ENCODE assay signal across 25 mouse cellular contexts in the genomic region with DNA sequence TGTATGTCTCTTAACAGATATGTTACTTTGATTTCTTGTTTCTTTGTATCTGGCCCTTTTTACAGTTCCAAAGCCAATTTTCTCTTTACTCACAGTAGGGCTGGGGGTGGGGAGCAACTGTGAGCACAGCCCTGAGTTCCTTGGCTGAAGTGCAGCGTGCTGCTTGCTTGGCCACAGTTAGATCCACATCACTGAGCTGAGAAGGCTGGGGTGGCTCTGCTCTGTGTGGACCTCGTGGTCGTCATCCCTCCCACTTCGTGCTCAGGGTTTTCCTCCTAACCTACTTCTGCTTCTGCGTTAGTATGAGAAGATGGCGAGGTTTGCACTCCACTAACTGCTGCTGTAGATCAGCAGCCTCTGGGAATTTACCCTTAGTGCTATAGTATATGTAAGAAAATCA. TPM values are rescaled to one million over a fixed set of nuclear protein-coding genes. Genes with fewer than 3 reads are reported as not detected.
DNase-seq lines count a peak whose midpoint lies in the region; ATAC-seq and TF ChIP-seq lines count a peak whose summit lies in the region.
"Had no signal": no experiment of that assay in that cellular context is flagged by ENCODE, and none has a peak within 500 bp of the region (broad histone marks: within the 10 kb centered on the region; RNA-seq: fewer than 3 reads in every experiment).

No protein-coding gene starts in this region.

- no peak for TF ChIP-seq CTCF in forebrain, postnatal 0 days (IDR thresholded peaks at IDR 0.05; ENCODE audit: low read depth)

- H3K4me1 ChIP-seq in forebrain, postnatal 0 days (ENCODE audit: insufficient read depth) = no peaks in the 10 kb centered on the region
- H3K4me1 ChIP-seq in forebrain, embryonic 13.5 days = no peaks in the 10 kb centered on the region
- H3K4me1 ChIP-seq in kidney, embryonic 16.5 days (ENCODE audit: insufficient read depth, low read length) = no peaks in the 10 kb centered on the region
- H3K4me1 ChIP-seq: embryonic facial prominence, embryonic 13.5 days; hindbrain, embryonic 15.5 days; intestine, embryonic 15.5 days; limb, embryonic 13.5 days; liver, embryonic 12.5 days had no signal

- H3K4me3 ChIP-seq in forebrain, postnatal 0 days (ENCODE audit: low read depth, low read length) = no peak overlapping the region
- H3K4me3 ChIP-seq in forebrain, embryonic 13.5 days = no peak overlapping the region
- H3K4me3 ChIP-seq in kidney, embryonic 16.5 days (ENCODE audit: low read length) = no peak overlapping the region
- H3K4me3 ChIP-seq: embryonic facial prominence, embryonic 13.5 days; erythroblast, embryonic 14.5 days; hindbrain, embryonic 15.5 days; intestine, embryonic 15.5 days; limb, embryonic 13.5 days; liver, embryonic 12.5 days; midbrain, embryonic 13.5 days had no signal

- no peak overlapping the region for H3K27ac ChIP-seq in forebrain, postnatal 0 days (ENCODE audit: low read depth, low read length)
- no peak overlapping the region for H3K27ac ChIP-seq in forebrain, embryonic 13.5 days
- no peak overlapping the region for H3K27ac ChIP-seq in kidney, embryonic 16.5 days (ENCODE audit: low read length)
- H3K27ac ChIP-seq: embryonic facial prominence, embryonic 13.5 days; hindbrain, embryonic 15.5 days; intestine, embryonic 15.5 days; limb, embryonic 13.5 days; liver, embryonic 12.5 days; midbrain, embryonic 13.5 days had no signal

- WGBS in forebrain, postnatal 0 days = 74% methylated on average over 6 of the region's 6 CpGs
- WGBS in forebrain, embryonic 13.5 days = 73% methylated on average over 6 of the region's 6 CpGs
- 43% methylated on average over 6 of the region's 6 CpGs for WGBS in kidney, embryonic 16.5 days

- no peak for DNase-seq in forebrain, postnatal 0 days
- DNase-seq in kidney, postnatal 14 days = no peak
- peak; percentile 72 for DNase-seq in A20 (ENCODE audit: low read depth, low spot score)
- DNase-seq in gastrocnemius, postnatal 25 days = no peak
- DNase-seq in gastrocnemius, postnatal 36 days = no peak
- DNase-seq: adrenal gland, postnatal 36 days; cerebellum, adult 11 months; embryo, embryonic 11 days; gastrocnemius, postnatal 14 days; layer of hippocampus, adult 9-11 months; lung, adult 18-20 months; lung, postnatal 10 days; thymus, postnatal 14 days had no signal

- H3K9me3 ChIP-seq in forebrain, postnatal 0 days (ENCODE audit: low read length) = no peaks in the 10 kb centered on the region
- no peaks in the 10 kb centered on the region for H3K9me3 ChIP-seq in forebrain, embryonic 13.5 days (replicated peaks)
- no peaks in the 10 kb centered on the region for H3K9me3 ChIP-seq in kidney, embryonic 16.5 days (ENCODE audit: low read length)
- H3K9me3 ChIP-seq: embryonic facial prominence, embryonic 13.5 days; hindbrain, embryonic 15.5 days; intestine, embryonic 15.5 days; limb, embryonic 13.5 days; liver, embryonic 12.5 days; midbrain, embryonic 13.5 days had no signal

- intact Hi-C loops in gastrocnemius, postnatal 36 days (cut with DNase I) = no loop called here

- H3K4me2 ChIP-seq in forebrain, postnatal 0 days (ENCODE audit: low read depth) = no peak overlapping the region
- H3K4me2 ChIP-seq in forebrain, embryonic 13.5 days = no peak overlapping the region
- H3K4me2 ChIP-seq in kidney, embryonic 16.5 days (replicated peaks; ENCODE audit: low read depth, low read length) = no peak overlapping the region
- H3K4me2 ChIP-seq: embryonic facial prominence, embryonic 13.5 days; hindbrain, embryonic 15.5 days; intestine, embryonic 15.5 days; limb, embryonic 13.5 days; liver, embryonic 12.5 days; midbrain, embryonic 13.5 days had no signal

- no peaks in the 10 kb centered on the region for H3K27me3 ChIP-seq in forebrain, postnatal 0 days (ENCODE audit: insufficient read depth, low read length)
- no peaks in the 10 kb centered on the region for H3K27me3 ChIP-seq in forebrain, embryonic 13.5 days
- no peaks in the 10 kb centered on the region for H3K27me3 ChIP-seq in kidney, embryonic 16.5 days (ENCODE audit: insufficient read depth, low read length)
- H3K27me3 ChIP-seq: embryonic facial prominence, embryonic 13.5 days; hindbrain, embryonic 15.5 days; intestine, embryonic 15.5 days; limb, embryonic 13.5 days; liver, embryonic 12.5 days; midbrain, embryonic 13.5 days had no signal

- ATAC-seq in forebrain, postnatal 0 days = peak; percentile 27
- ATAC-seq in forebrain, embryonic 13.5 days = no peak
- peak; percentile 92; the same call in 1 of the 2 replicates for ATAC-seq in kidney, embryonic 16.5 days (ENCODE audit: low FRiP score, low TSS enrichment)
- 0 out of 2 replicates have a peak, but pooled peaks have one; percentile 20 for ATAC-seq in megakaryocyte progenitor cell, adult 5-6 weeks (replicated peaks; ENCODE audit: poor library complexity)
- ATAC-seq: CD4-positive, CD25-positive, alpha-beta regulatory T cell, adult 4 months; forebrain, embryonic 14.5 days; intestine, embryonic 15.5 days; liver, embryonic 12.5 days; midbrain, embryonic 13.5 days had no signal

- H3K9ac ChIP-seq in forebrain, postnatal 0 days = no peak overlapping the region
- H3K9ac ChIP-seq in forebrain, embryonic 13.5 days = no peak overlapping the region
- no peak overlapping the region for H3K9ac ChIP-seq in kidney, embryonic 16.5 days (replicated peaks; ENCODE audit: low read length)
- H3K9ac ChIP-seq: embryonic facial prominence, embryonic 13.5 days; hindbrain, embryonic 15.5 days; intestine, embryonic 15.5 days; limb, embryonic 13.5 days; liver, embryonic 12.5 days; midbrain, embryonic 13.5 days had no signal

- no peaks in the 10 kb centered on the region for H3K36me3 ChIP-seq in forebrain, postnatal 0 days (ENCODE audit: insufficient read depth)
- H3K36me3 ChIP-seq in forebrain, embryonic 13.5 days (ENCODE audit: poor library complexity, severe bottlenecking) = no peaks in the 10 kb centered on the region
- no peaks in the 10 kb centered on the region for H3K36me3 ChIP-seq in kidney, embryonic 16.5 days (ENCODE audit: insufficient read depth, low read length)
- H3K36me3 ChIP-seq: embryonic facial prominence, embryonic 13.5 days; hindbrain, embryonic 15.5 days; intestine, embryonic 15.5 days; limb, embryonic 13.5 days; liver, embryonic 12.5 days; midbrain, embryonic 13.5 days had no signal

RNA-seq across cellular contexts. Expression of a gene that starts 18.5 kb away (rescaled TPM):
- 1.2 and 1.9 TPM in 2 replicates for total RNA-seq in forebrain, postnatal 0 days (2014; rRNA removed)
- polyA plus RNA-seq in forebrain, postnatal 0 days (2015; fragmentation: Nextera tagmentation; extraction: Ambion mirVana) = 0.42 TPM in 1 of 2 replicates, not detected in the other
- polyA plus RNA-seq in forebrain, embryonic 13.5 days (2015; fragmentation: Nextera tagmentation; extraction: Ambion mirVana) = 2.1 and 2.4 TPM in 2 replicates
- 0.81 and 2.3 TPM in 2 replicates for polyA plus RNA-seq in kidney, embryonic 16.5 days (2015; fragmentation: Nextera tagmentation; extraction: Ambion mirVana)
- 0.44 and 0.79 TPM in 2 replicates for total RNA-seq in megakaryocyte progenitor cell, adult 5-6 weeks (2015)
- total RNA-seq in megakaryocyte progenitor cell, adult 5-6 weeks (2017) = 0.37 and 0.42 TPM in 2 replicates
- total RNA-seq in gastrocnemius, postnatal 25 days (2021) = under 1 TPM; 0.33 to 0.56 TPM
- total RNA-seq in gastrocnemius, postnatal 36 days (2021) = under 1 TPM; 0.42 to 0.43 TPM
- polyA plus RNA-seq: erythroblast, embryonic 14.5 days had no signal
